Mouse (Mus musculus) c-Kit-positive CD71-positive TER-119-positive erythroid progenitor cells, embryonic 14.5 days (primary cell): Measurements from ENCODE around the gene Prkag1.
A peak's percentile ranks its signal among the peaks of the same experiment; 100 is the strongest.

ENCODE experiments used
- DNase-seq: peaks from one replicate; pipeline ENCODE4 v3.0.0-alpha.2; 2013; ENCODE audit warnings: low spot score

Prkag1 gene

DNA sequence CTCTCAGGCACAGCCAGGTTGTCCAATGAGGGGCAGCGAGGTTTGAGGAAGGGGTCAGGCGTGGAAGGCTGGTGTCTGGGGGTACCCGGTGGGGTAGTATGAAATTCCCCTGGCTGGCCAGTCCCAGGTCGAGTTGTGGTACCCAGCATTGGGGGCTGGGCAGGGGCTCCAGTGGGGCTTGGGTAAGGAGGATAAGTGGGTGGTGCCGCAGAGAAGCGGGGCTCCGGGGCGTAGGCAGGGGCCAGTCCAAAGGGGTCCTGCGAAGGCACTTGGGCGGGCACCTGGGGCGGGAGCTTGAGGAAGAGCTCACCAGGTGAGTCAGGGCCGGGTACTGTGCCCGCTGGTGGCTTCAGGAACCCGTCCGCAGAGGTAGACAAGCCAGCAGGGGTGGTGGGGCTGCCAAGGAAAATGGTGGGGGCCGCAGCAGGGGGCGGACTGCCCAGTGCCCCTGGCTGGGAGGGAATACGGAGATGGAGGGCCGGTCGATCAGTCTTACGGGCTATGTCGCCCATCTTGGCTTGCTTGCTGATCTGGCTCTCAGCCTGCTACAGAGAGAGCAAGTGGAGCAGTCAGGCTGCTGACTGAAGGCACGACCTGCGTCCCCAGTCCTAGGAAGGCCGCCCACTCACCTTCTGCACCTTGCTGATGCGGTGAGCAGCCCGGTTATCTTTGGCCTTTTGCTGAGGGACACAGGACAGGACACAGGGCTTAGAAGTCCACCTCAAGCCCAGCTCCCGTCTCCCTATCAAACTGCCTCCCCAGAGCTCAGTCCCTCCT is 22.0 kb upstream of the Prkag1 start:
- no peak for DNase-seq

DNA sequence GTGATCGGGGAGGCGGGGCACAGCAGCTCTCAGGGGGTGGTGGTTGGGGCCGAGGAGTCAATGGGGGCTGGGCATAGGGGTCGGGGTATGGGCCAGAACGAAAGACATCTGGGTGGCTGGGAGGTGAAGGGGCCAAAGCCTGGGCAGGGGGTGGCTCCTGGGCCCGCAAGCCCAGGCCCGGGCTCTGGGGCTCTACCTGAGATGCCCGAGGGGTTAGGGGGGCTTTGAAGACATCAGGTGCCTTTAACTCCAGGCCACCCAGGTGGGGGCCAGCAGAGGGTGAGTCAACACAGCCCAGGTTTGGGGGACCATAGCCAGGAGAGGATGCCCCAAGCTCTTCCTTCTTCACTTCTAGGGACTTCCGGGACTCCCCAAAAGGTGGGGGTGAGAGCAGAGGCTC is 21.4 kb upstream of the Prkag1 start:
- no peak for DNase-seq

DNA sequence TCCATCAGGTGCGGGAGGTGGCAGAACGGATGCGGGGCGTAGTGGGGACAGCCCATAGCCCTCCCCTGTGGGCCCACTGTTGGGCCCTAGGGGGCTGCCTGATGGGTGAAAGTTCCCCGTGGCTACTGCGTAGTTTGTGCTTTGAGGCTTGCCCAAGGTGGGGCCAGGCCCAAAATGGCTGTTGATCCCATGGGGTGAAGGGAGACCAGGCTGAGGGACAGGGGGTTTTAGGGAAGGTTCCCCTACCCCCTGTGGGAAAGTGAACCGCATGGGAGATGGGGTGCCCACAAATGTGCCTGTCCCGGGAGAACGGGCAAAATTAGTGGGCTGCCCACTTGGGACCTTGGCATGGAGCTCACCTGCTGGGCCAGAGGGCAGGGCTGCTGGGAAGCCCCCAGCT is 20.8 kb upstream of the Prkag1 start:
- no peak for DNase-seq

DNA sequence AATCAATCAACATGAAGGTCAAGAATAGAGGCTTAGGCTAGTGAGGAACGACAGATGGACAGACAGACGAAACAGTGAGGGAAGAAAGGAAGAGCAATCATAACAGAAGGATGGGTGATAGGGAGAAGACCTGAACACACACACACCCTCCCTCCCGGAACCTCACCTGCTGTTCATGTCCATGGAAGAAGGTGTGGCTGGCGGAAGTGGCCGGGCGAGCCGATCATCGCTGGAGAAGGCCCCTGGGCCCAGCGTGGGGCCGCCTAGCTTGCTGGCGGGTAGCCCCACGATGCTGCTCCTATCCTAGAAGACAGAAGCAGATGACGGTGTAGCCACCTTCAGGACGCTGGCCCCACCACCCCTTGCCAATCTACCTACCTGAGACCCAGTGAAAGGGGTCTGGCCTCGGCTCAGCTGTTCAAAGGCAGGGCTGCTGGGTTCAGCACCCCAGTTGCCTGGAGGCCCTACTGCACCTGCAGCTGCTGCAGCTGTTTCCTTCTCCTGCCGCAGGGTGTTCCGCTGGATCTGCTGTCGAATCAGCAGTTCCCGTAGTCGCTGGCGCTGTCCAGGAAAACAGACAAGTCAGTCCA is 20.0 kb upstream of the Prkag1 start:
- DNase-seq, result no peak

DNA sequence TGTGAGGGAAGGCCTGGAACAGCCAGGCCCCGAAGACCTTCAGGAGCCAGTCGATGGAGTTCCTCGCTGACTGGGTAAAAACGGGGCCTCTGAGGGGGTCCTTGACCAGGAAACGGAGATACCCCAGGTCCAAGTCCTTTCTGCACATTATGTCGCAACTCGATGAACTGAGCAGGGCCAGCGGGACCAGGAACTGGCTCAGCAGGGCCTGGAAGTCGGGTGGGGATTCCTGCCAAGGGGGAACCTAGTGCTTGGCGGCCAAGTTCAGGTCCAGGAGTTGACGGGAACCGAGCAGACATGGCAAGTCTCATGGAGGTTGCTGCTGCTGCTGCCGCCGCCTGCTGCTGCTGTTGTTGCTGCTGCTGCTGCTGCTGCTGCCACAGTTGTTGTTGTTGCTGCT is 19.3 kb upstream of the Prkag1 start:
- DNase-seq, result no peak

DNA sequence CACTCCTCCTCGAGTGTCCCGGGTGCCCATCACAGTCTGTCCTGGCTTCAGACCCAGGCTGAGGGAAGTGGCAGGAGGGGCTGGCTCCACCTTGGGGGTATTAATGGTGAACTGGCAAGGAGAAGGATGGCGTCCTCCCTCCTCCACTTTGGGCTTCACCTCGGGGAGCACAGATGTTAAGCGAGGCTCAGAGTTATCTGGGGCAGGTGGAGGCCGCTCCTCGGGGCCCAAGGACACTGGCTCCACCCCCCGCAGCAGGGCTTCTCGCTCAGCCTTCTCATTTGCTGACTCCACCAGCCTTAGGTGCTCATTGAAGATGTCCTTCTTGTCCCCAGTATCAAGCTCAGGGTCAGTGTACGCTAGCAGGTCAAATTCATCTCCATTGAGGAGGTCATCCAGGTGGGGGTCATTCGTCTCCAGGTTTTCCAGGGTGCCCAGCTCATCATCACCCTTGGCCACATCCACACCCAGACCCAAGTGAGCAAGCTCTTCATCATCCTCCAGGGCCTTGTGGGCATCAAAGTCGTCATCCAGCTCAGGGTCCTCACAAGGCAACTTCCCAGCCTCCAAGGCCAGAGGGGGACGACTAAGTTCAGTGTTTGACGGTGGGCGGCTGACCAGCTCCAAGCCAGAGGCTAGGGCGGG is 18.8 kb upstream of the Prkag1 start:
- DNase-seq, result no peak

DNA sequence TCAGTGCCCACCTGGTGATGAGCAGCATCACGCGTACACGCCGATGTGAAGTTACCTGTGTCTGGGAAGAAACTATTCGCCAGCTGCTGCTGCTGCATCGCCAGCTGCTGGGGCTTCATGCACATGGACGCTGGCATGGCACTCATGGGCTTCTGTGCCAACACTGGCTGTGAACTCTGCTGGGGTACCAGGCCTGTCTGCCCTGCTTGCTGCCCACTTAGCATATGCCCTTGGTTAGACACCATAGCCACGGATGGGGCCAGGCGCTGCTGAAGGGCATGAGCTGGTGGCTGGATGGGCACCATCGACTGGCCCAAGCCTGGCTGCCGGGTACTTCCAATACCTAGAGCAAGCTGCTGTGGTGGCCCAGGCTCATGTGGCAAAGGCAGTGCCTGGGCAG is 17.8 kb upstream of the Prkag1 start:
- no peak for DNase-seq

DNA sequence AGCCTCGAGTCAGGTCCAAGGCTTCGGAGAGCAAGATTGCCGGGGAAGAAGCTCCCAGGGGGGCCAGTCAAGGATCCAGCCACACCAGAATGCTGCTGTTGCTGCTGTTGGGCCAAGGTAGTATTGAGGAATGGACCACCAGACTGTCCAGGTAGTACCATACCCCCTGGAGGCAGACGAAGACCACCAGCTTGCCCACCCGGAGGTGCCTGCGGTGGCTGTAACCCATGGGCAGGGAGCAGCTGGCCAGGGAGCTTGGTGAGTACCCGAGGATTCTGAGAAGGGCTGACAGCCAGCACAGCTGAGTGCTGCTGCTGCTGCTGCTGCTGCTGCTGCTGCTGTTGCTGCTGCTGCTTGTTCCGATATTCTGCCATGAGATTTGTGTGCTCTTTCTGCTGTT is 14.8 kb upstream of the Prkag1 start:
- DNase-seq, result no peak

DNA sequence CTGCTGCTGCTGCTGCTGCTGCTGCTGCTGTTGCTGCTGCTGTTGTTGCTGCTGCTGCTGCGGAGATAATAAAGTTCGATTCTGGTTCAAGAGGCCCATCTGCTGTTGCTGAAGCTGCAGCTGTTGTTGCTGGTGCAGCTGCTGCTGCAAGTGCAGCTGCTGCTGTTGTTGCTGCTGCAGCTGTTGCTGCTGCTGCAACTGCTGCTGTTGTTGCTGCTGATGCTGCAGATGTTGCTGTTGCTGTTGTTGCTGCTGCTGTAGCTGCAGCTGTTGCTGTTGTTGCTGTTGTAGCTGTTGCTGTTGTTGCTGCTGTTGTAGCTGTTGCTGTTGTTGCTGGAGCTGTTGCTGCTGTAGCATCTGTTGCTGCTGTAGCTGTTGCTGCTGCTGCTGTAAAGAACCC is 13.8 kb upstream of the Prkag1 start:
- DNase-seq, result no peak

DNA sequence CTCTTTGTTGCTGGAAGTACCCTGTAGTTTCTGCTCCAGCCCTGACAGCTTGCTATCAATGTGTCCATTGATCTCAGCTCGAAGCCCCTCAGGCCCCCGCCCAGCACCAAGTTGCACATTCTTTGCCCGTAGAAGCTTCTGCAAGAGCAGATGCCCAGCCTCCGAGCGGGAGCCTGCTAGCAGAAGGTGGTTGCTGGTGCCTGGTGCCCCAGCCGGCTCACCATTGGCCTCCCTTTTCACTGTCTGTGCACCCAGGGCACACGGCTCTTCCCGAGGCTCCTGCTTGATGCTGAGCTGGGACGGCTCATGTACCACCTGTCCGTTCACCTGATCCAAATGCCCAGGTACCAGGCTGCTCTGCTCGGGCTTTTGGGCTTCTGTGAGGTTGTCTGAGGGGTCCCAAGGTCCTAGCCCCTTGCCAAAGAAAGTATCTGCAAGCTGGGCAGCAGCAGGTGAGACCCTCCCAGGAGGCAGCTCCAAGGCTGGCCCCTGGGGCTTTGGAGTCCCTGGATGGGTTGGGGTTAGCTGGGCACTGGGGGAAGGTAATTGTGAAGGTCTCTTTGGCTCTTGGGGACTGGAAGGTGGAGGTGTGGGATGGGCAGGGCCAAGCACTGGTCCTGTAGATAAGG is 12.4 kb upstream of the Prkag1 start:
- DNase-seq, result no peak

DNA sequence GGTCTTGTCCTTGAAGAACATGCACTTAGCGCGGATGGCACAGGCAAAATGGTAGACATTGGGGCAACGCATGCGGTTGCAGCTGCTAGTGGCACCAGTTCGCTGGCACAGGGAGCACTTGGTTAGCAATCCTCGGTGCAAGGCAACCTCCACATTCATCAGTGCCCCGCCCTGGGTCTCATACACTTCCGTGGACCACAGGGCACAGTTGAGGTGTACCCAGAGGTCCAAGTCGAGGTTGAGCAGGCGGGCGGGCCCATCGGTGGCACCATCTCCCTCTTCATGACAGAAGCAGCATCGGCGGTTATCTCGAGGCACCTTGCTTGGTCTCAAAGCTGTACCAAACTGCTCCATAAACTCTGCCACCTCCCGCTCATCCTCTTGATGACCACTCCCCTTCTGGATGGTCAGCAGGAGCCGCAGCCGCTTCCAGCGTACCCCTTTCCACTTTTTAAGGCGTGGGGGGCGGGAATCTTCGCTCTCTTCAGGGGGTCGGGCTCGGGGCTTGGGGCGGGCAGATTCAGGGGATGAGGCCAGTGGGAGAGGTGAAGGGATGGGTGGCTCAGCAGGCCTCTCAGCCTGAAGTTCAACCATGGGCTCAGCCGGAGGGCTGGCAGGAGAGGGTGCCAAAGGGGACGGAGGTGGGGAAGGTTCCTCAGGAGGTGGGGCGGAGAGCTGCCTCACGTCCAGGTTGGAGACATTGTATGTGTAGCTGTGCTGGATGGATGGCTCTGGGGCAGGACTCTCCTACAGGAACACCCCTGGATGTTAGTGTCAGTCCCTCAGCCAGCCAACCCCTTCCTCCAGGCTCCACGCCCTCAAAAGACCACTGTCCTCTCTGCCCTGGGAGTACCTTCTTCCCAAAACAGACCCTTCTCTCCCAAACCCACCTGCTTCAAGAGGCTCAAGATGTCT is 8.6 kb upstream of the Prkag1 start:
- DNase-seq, result no peak

DNA sequence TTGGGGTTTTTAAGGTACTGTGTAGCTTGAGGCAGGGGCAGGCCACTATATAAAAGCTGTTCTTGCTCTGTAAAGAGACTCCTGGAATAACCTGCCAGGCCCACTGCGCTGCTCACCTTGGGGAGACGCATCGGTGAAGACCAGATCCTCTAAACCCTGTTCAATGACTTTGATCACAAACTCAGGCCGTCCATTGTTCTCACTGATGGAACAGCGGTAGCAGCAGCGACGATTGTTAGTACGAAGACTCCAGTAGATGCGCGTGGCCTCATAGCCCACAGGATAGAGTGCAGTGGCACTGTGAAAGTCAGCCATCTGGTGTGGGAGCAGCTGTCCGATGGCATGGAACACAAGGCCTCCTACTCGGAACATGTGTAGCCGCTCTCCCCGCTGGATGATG is 7.8 kb upstream of the Prkag1 start:
- no peak for DNase-seq

DNA sequence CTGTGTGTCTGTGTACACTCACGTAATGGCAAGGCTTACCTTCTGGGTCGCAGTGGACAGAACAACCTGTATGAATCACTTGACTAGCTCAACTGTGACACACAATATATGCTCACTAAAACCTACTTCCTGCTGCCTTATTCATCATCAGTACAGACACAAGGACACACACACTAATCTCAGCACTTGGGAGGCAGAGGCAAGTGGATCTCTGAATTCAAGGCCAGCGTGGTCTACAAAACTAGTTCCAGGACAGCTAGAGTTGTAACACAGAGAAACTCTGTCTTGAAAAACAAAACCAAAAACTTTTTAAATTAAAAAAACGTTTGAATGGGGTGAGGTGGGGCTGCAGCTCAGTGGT is 6.4 kb upstream of the Prkag1 start:
- DNase-seq, result no peak

DNA sequence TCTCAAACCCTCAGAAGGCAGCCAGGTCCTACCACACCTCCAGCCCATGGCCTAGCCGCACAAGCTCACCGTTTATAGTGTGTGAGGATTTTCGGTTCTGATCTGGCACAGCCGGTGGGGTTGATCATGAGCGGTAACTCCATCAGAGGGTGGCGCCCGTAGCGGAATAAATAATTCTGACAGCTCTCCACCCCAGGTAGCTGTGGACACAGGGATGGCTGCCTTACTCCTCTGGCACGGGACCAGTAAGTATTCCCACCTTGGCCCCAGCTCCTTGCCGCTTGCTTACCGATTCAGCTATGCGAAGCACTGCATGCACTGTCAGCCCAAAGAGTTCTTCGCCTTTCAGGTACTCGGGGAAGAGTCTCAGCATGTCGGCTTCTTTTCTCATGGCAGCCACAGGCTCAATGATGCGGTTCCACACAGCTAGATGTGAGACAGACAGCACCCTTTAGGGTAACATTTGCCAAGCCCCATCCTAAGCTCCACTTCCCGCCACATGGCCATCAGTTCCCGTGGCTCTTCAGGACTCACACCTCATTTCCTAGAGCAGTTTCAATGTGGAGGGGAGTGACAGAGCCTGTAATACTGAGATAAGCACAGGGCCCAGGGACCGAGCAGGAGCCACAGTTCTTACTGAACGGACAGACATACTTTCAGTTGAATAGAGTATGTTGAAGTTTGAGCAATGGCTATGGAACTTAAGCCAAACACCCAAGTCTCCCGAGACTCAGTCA is 5.9 kb upstream of the Prkag1 start:
- DNase-seq, result peak; percentile 81

DNA sequence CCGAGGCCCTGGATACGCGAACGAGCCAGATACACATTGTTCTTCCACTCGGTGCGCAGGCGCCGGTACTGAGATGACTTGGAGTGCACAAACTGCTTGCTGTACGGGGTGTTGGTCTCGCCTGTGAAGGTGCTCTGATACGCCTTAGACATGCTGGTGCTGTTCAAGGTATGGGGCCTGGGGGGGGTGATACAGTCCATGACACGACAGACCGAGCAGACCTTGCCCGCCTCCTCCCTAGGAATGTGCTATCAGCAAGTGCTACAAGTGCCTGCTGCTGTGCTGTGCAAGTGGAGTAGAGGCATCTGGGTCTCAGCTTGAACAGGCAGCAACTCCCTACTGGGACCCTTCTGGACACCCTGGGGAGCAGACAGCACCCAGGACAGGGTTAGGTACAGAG is 4.0 kb upstream of the Prkag1 start:
- no peak for DNase-seq

DNA sequence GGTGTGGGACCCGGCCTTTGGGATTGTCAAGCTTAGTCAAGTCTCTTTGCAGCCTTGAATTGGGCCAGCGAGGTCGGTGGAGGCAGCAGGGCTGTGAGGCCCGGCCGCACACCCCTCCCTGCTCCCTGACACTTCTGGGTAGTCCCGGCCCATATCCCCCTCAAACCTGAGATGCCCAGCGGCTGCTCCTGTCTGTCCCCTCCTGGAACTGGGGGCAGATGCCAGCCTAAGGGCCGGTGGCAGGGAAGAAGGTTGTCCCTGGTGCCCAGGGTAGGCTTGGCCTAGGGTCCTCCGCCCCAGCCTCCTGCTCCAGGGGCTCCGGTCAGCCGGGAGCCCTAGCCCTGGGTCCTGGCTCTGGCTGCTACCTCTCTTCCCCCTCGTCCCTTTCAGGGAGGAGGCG is 2.7 kb upstream of the Prkag1 start:
- no peak for DNase-seq

DNA sequence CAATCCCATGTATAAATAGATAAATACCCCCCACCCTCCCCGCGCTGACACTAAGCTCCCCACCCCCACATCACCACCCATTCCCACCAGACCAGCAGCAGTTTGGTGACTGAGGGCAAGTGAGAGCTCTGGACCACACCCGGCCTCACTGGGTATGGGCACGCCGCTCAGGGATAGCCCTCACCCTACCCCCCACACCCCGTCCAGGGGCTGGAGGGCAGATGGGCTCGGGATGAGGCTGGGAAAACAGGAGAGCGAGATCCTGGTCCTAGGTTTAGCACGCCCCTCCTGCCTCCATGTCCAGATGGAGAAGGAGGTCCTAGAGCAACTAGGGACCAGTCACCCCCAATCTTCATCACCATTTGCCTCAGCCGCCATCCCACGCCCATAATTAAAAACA is 2.0 kb upstream of the Prkag1 start:
- no peak for DNase-seq

DNA sequence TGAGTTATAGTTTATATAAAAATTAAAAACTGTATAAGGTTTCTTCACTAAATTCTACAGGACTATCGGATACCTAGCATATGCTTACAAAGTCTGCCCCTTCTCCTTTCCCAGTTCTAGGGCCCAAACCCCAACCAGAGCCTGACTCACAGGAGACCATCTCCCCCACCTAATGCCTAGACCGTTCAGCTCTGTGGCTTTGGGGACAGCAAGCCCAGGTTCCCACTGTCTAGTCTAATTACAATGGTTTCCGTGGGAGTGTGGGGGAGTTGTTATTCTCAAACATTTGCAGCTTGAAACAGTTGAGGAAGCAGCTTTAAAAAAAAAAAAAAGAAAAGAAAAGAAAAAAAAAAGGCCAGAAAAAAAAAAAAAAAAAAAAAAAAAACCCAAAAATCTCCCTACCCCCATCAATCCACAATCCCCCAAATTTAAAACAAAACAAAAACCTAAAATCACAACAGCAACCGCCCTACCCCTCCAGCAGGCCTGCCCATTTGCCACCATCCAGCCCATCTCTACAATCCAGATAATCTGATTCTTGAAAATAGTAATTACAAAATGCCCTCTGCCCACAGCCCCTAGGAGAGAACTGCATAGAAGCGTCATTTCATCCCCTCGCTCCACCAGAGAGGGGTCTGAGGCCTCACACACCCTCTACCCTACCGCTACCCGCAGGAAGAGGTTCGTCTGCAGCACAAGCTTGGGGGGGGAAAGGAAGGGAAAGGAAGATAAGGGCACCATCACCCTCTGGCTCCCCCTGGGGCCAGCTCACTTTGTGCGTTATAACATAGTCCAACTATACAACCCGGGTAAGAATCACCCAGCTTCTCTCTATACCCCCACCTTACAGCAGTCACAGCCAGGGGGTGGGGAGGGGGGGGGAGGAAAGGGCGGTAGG is 1.1 kb upstream of the Prkag1 start:
- DNase-seq, result peak; percentile 76

DNA sequence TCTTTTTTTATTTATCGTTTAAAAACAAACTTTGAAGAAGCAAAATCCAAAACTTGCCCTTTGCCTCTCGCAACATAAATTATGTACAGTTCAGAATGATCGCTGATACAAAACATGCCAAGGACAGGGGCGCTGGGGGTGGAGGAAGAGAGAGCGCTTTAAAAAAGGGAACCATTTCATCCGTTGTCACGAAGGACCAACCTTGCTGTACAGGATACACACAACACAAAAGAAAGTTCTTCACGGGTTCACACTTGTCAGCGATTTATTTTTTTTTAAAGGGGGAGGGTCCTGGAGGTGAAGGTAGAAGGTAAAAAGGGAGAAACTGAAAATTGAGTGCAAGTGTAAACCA is 339 bp upstream of the Prkag1 start:
- no peak for DNase-seq

DNA sequence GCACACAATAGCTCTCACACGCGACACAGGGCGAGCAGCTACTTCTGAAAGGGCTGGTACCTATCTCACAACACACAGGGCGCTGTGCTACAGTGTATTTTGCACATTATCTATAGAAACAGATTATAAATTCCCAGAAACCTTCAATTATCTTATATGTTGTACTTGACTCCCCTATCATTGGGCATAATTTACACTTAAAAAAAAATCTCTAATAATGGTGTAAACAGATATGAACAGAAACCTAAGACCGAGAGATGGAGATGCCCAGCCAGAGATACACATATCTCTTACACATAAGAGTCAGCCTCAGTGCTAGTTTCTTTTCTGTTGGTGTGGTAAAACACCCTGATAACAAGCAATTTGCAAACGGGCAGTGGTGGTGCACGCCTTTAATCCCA is 3.7 kb downstream of the Prkag1 start:
- DNase-seq, result peak; percentile 74

DNA sequence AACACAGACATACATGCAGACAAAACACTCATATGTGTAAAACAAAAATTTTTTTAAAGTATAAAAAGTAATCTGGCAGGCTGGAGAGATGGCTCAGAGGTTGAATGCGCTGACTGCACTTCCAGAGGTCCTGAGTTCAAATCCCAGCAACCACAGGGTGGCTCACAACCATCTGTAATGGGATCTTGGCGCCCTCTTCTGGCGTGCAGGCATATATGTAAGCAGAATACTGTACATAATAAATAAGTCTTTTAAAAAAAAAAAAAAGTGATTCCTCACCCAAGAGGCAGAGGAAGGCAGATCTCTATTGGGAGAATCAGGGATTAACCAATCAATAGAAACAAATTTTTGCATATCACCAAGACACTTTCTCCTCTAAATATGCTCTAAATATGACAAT is 7.9 kb downstream of the Prkag1 start:
- DNase-seq, result no peak
